Mouse (Mus musculus): ENCODE measurements at regions not wholly inside any gene's neighbourhood (a gene's known extent, or its start where the extent isn't known, plus 50 kb on each side); places are given as distances from the start of the nearest gene placed in this dataset.
A peak's percentile ranks its signal among the peaks of the same experiment; 100 is the strongest.

- DNase-seq (ENCODE audit: low spot score in 2 of 2) = no peak
Observed at GRCm38 (mm10) chr3:150752787-150753186, 684.9 kb upstream of the Adgrl4 start.

GRCm38 (mm10) chr3:150759854-150760253 lies 677.8 kb upstream of the Adgrl4 start:
- no peak for DNase-seq (ENCODE audit: low spot score in 2 of 2)

GRCm38 (mm10) chr3:150784576-150784975 lies 653.1 kb upstream of the Adgrl4 start:
- no peak for DNase-seq (ENCODE audit: low spot score in 2 of 2)

DNA sequence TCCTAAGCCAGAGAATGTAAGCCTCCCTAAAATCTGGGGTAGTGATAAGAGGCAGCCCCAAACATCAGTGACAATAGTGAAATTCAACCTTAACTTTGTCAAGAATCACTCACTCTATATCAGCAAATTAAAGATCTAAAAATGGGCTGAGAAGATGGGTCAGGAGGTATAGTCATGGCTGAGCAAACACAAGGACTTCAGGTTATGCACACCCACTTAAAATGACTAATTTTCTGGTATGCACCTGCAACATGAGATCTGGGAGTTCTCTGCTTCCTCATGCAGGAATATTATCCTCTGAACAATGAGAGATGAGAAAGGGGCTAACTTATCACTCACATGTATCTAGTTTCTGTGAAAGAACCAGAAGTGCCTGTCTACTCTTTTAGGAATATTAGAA lies 619.9 kb upstream of the Adgrl4 start:
- DNase-seq (ENCODE audit: low spot score in 2 of 2) = no peak

DNA sequence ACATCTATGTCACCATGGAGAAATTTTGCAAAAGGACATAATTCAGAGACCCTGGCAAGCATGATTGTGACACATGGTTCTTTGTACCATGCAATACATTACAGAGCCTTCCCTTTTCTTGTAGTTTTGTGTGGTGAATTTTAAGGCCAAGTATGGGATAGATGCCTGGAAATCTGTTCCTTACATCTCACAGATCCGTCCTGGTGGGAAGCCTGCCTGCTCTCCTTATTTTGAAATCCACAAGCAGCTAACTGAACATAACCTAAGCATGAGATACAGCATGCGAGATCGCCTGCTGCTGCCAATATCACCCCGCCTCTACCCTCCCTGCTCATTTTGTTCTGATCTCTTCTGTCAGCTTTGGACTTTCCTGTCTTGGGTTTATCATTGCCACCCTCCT lies 618.3 kb upstream of the Adgrl4 start:
- DNase-seq (ENCODE audit: low spot score in 2 of 2) = no peak

GRCm38 (mm10) chr3:150820039-150820438 lies 617.6 kb upstream of the Adgrl4 start:
- DNase-seq (ENCODE audit: low spot score in 2 of 2) = no peak

GRCm38 (mm10) chr3:150846029-150846428 lies 591.7 kb upstream of the Adgrl4 start:
- no peak for DNase-seq (ENCODE audit: low spot score in 2 of 2)

DNA sequence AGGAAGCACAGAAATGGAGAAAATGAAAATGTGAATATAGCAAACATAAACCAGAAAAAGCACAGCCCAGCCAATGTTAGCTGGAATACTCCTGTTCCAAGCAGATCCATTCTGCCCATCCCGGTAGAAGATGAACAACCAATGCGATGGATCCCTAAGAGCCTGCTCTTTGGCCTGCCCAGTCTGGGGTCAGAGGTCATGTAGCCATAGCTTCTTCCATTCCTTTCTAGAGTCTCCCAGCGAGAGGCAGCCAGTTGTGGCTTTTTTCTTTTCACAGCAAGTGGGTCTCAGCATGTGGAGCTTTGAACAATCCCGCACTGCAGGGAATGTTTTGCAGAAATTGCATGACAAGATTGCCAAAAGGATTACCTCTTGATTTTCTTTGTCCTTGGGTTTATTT lies 585.6 kb upstream of the Adgrl4 start:
- no peak for DNase-seq (ENCODE audit: low spot score in 2 of 2)

DNA sequence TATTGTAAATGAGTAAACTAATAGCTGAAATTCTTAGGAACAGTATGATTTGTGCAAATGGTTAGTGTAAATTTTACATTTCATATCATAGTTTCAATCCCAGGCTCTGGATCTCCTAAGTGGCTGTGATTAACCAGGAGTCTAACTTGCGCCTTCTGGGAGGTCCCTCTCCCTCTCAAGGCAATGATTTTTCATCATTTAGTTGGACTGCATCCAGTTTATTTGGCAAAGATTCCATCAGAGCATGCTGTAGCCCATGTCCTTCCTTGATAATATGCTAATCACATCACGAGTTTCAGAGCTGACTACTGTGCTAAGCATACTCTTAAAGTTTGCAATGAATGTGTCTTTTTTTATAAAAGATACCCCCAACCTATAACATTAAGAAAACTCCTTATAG lies 541.0 kb upstream of the Adgrl4 start:
- no peak for DNase-seq (ENCODE audit: low spot score in 2 of 2)

GRCm38 (mm10) chr3:150910091-150910490 lies 527.6 kb upstream of the Adgrl4 start:
- no peak for DNase-seq (ENCODE audit: low spot score in 2 of 2)

- no peak for DNase-seq (ENCODE audit: low spot score in 2 of 2)
Observed at GRCm38 (mm10) chr3:150954897-150955296, 482.8 kb upstream of the Adgrl4 start.

DNA sequence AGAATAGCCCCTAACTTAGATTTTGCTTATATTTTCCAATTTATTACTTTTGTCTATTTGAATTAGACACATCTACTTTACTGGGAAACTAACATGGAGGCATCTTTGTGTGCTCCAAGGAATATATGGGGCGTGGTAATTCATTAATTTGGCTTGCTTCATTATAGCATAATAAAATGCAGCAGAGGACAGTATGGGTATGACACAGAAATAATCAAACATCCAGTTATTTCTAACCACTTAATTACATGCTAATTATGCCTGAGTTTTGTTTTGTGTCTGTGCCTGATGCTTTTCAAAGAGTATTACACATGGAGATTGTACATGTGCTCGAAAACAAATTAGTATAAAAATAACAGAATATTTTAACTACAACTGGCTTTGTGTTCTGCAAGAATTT lies 438.0 kb upstream of the Adgrl4 start:
- no peak for DNase-seq (ENCODE audit: low spot score in 2 of 2)

DNA sequence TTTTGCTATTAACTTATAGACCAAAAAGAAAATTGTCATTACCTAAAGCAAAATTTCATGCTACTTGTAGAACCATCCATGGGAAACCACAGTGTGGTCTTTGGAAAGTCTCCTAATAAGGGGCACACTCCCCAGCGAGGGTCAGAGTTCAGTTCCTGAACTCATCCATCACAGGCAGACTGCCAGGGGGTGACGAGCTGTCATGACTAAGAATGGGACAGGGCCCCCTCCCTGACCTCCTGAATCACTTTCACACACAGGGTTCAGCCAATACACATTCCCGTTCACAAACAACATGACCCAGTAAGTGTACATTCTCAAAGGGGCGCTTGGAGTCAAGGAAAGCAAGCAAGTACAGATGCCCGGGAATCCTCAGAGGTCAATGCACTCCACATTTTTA lies 437.5 kb upstream of the Adgrl4 start:
- no peak for DNase-seq (ENCODE audit: low spot score in 2 of 2)

- DNase-seq (ENCODE audit: low spot score in 2 of 2) = peak; percentile 37 to 46
Observed at GRCm38 (mm10) chr3:151001881-151002412, 435.7 kb upstream of the Adgrl4 start.

- DNase-seq (ENCODE audit: low spot score in 2 of 2) = no peak
Observed at GRCm38 (mm10) chr3:151003524-151003923, 434.2 kb upstream of the Adgrl4 start.

DNA sequence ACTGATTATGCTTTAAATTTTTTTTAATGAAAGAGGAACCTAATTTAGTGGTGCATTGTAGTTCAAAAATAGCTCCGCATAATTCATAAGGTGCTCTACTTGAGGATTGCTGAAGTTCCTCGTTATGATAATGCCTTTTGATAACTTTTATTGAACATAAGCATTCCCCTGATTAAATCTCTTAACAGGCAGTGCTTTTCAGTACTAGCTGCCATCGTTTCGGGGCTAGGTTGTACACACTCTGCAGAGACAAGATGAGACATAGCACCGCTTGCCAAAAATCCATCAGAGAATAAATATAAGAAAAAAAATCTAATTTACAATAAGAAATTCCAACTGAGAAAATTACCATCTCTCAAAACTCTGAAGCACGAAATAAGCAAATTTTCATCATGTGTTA lies 433.7 kb upstream of the Adgrl4 start:
- no peak for DNase-seq (ENCODE audit: low spot score in 2 of 2)

GRCm38 (mm10) chr3:151020014-151020413 lies 417.7 kb upstream of the Adgrl4 start:
- DNase-seq (ENCODE audit: low spot score in 2 of 2) = no peak

- no peak for DNase-seq (ENCODE audit: low spot score in 2 of 2)
Observed at GRCm38 (mm10) chr3:151057491-151057890, 380.2 kb upstream of the Adgrl4 start.

- DNase-seq (ENCODE audit: low spot score in 2 of 2) = no peak
Observed at GRCm38 (mm10) chr3:151072322-151072721, 365.4 kb upstream of the Adgrl4 start.

DNA sequence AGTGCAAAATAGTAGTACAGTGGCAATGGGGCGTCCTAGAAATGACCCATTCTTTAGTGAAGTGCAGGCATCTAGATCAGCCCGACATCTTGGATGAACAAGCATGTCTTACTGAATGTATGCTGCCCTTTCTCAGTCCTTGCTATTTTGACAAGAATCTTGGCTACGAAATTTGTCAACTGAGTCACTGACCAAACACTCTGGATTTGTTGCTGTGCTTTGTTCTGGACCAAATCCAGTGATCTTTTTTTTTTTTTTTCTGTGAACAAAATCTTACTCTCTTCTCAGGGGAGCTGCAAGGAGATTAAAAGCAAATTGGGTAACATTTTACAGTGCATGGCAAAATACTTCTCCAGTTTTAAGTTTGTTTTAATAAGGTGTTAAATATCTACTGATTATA lies 320.9 kb upstream of the Adgrl4 start:
- no peak for DNase-seq (ENCODE audit: low spot score in 2 of 2)

DNA sequence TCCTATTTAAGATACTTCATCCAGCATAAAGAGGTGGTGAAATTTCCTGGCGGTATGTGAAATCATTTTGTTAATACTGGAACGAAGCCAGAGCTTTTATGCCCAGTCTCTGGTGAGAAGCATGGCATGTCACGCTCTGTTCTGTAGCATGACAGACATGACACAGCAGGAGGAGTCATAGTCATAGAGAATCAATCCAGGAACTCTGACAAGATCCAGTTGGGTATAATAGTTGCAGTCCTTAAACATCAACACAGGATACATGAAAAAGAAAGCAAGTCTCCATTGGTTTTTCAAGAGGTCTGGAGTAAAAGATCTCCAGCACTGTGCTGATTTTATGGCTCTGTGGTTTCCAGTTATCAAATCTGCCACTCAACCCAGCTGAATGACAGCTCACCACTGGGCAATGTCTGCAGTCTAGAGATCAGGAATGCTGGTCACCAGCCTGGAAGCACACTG lies 320.1 kb upstream of the Adgrl4 start:
- DNase-seq (ENCODE audit: low spot score in 2 of 2) = peak in 1 of 2 experiments; percentile 8

- no peak for DNase-seq (ENCODE audit: low spot score in 2 of 2)
Observed at GRCm38 (mm10) chr3:151124131-151124530, 313.6 kb upstream of the Adgrl4 start.

DNA sequence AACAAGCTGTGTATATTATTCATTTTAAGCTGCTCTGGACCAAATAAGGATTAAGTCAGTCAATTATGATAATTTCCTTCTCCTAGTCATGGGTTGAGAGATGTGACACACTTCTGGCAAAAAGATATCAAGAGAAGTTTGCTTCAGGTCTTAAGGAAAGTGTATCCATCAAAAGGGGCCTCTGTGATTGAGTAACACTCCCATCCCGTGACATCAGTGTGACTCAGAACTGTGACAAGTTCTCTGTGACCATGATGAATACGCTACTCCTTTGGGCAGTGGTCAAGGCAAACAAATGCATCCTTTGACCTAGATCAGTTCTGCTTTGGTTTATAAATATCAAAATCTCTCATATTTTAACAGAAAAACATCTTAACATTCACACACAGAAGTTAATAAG lies 290.8 kb upstream of the Adgrl4 start:
- no peak for DNase-seq (ENCODE audit: low spot score in 2 of 2)

- no peak for DNase-seq (ENCODE audit: low spot score in 2 of 2)
Observed at GRCm38 (mm10) chr3:151153340-151153739, 284.3 kb upstream of the Adgrl4 start.
